Mouse (Mus musculus) myocyte (in vitro differentiated cells): ENCODE data around the gene Rpl23a. TPM values are rescaled to one million over a fixed set of nuclear protein-coding genes. Genes with fewer than 3 reads are reported as not detected.

ENCODE experiments used
- H3K27me3 ChIP-seq: one replicate; pipeline ENCODE4 v1.6.1; 2011; ENCODE audit not compliant: control insufficient read depth, insufficient read depth, insufficient read length
- H3K36me3 ChIP-seq: one replicate; pipeline ENCODE4 v1.6.1; 2011; ENCODE audit not compliant: control insufficient read depth, insufficient read depth
- H3K4me2 ChIP-seq: one replicate; pipeline ENCODE4 v1.6.1; 2011; ENCODE audit warnings: low read depth, control low read depth
- H3K4me3 ChIP-seq: one replicate; pipeline ENCODE4 v1.5.1; 2011; ENCODE audit warnings: mild to moderate bottlenecking, control low read depth, moderate library complexity
- H3K79me2 ChIP-seq: one replicate; pipeline ENCODE4 v1.6.1; 2011; ENCODE audit not compliant: control insufficient read depth, insufficient read depth
- H3ac ChIP-seq: one replicate; pipeline ENCODE4 v1.6.1; 2011; ENCODE audit not compliant: control insufficient read depth, insufficient read length
- CEBPB ChIP-seq: IDR thresholded peaks from 2 replicates; pipeline ENCODE4 v1.6.1; 2011; ENCODE audit warnings: mild to moderate bottlenecking, moderate library complexity; ENCODE audit not compliant: poor library complexity, insufficient read depth, severe bottlenecking
- E2F4 ChIP-seq: IDR thresholded peaks from one replicate; pipeline ENCODE4 v1.6.1; 2011; ENCODE audit warnings: mild to moderate bottlenecking, control low read depth, moderate library complexity; ENCODE audit not compliant: insufficient read depth
- MAX ChIP-seq: IDR thresholded peaks from one replicate; pipeline ENCODE4 v1.6.1; 2011; ENCODE audit warnings: low read depth, mild to moderate bottlenecking, control low read depth
- MYOD1 ChIP-seq, 3 experiments: IDR thresholded peaks; one replicate each; pipeline ENCODE4 v1.6.1; 2011; ENCODE audit warnings: control low read depth in 2 of 3, low read depth in 2 of 3, mild to moderate bottlenecking in 2 of 3, moderate library complexity in 1 of 3; ENCODE audit not compliant: insufficient read length in 2 of 3, control insufficient read depth in 1 of 3
- MYOG ChIP-seq, 3 experiments: IDR thresholded peaks; one replicate each; pipeline ENCODE4 v1.6.1; 2011; ENCODE audit warnings: control low read depth in 2 of 3, low read depth in 2 of 3, mild to moderate bottlenecking in 2 of 3; ENCODE audit not compliant: insufficient read length in 2 of 3, control insufficient read depth in 1 of 3, insufficient read depth in 1 of 3
- POLR2A ChIP-seq: IDR thresholded peaks from one replicate; pipeline ENCODE4 v1.6.1; 2011; ENCODE audit warnings: low read depth, mild to moderate bottlenecking, control low read depth, moderate library complexity; ENCODE audit not compliant: insufficient read length
- POLR2AphosphoS2 ChIP-seq: IDR thresholded peaks from one replicate; pipeline ENCODE4 v1.6.1; 2011; ENCODE audit warnings: low read depth, control low read depth; ENCODE audit not compliant: insufficient read length
- REST ChIP-seq: IDR thresholded peaks from one replicate; pipeline ENCODE4 v1.6.1; 2011; ENCODE audit warnings: mild to moderate bottlenecking, control low read depth, moderate library complexity; ENCODE audit not compliant: insufficient read depth, insufficient read length
- SRF ChIP-seq: IDR thresholded peaks from one replicate; pipeline ENCODE4 v1.6.1; 2011; ENCODE audit warnings: low read depth; ENCODE audit not compliant: control insufficient read depth, insufficient read length
- TCF12 ChIP-seq: IDR thresholded peaks from one replicate; pipeline ENCODE4 v1.6.1; 2011; ENCODE audit warnings: mild to moderate bottlenecking, control low read depth; ENCODE audit not compliant: poor library complexity, insufficient read depth, severe bottlenecking
- TCF3 ChIP-seq: IDR thresholded peaks from one replicate; pipeline ENCODE4 v1.6.1; 2011; ENCODE audit warnings: low read depth, control low read depth; ENCODE audit not compliant: insufficient read length
- USF1 ChIP-seq: IDR thresholded peaks from one replicate; pipeline ENCODE4 v1.6.1; 2011; ENCODE audit warnings: low read depth, mild to moderate bottlenecking, control low read depth, moderate library complexity
- polyA plus RNA-seq: library from polyadenylated mRNA; unstranded; fragments of >200 nt; fragmentation: generic; extraction: Trizol; gene quantifications from one replicate; pipeline ENCODE4 v1.2.1, GENCODE M21; 2012; ENCODE audit warnings: missing spikeins

Gene Rpl23a
- polyA plus RNA-seq, 1 experiment = 3,571 TPM

DNA sequence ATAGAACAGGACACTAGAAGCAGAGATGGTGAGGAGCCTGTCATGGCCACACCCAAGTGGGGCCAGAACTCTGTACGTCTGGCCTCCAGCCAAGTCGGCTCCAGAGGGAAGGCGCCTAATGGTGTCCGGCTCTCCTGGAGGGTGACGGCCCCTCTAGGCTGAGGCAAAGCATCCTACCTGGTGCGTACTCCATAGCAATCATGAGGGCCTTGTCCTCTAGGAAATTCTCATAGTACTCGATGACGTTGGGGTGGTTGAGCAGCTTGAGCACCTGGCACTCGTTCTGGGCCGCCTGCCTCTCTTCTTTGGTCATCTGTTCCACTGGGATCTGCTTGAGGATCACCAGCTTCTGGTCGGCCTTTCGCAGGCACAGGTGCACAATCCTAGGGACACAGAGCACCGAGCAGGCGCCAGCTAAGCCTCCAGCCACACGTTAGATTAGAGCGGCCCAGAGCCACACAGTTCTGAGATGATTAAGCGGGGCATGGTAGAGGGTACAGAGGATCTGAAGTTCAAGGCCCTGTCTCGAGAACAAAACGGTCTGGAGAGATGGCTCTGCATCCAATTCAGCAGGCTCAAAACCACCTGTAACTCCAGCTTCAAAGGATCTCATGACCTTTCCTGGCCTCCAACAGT lies 10.5 kb downstream of the Rpl23a start:
- H3K79me2 ChIP-seq = no peaks in the 10 kb centered on the region
- H3K4me3 ChIP-seq = no peak overlapping the region
- H3K36me3 ChIP-seq = no peaks in the 10 kb centered on the region
- H3ac ChIP-seq = no peak overlapping the region
- H3K27me3 ChIP-seq = no peaks in the 10 kb centered on the region
- no peak overlapping the region for H3K4me2 ChIP-seq
- TF ChIP-seq REST (no peak), TCF3 (no peak), MYOG (IDR thresholded peaks at IDR 0.05; ENCODE audit: control insufficient read depth in 1 of 3, insufficient read depth in 1 of 3, insufficient read length in 2 of 3, low read depth in 2 of 3) (peak in 1 of 3 experiments; percentile 17), E2F4 (no peak), MAX (no peak), SRF (no peak)

DNA sequence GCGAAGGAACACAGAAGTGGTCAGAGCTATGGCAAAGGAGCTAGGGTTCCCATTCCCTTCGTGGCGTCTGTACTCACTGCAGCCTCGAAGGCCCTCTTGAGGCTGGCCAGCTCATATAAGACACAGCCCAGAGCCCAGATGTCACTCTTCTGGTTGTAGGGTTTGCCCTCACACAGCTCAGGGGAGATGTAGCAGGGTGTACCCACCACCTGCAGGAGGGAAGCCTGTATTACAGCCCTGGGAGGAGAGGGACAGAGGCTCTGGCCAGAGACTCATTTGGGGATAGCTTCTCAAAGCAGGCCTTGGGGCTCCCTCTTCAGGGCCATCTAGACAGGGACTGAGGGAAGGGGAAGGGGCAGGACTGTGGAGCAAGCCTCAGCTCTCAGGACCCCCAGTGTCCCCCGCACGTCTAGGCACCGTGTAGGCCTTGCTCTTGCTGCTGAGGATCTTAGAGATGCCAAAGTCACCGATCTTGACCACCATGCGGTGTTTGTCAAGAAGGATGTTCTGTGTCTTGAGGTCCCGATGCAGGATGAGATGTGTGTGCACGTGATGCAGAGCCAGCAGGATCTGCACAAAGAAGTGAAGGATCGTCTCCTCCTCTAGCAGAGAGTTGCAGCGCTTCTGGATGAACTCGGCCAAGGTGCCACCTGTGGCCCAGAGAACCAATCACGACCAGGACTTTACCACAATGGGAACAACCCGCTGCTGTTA lies 11.2 kb downstream of the Rpl23a start:
- Histone ChIP-seq H3K36me3 (no peaks in the 10 kb centered on the region), H3ac (no peak overlapping the region), H3K27me3 (no peaks in the 10 kb centered on the region), H3K4me2 (no peak overlapping the region), H3K79me2 (no peaks in the 10 kb centered on the region), H3K4me3 (no peak overlapping the region)
- TF ChIP-seq TCF12 (no peak), USF1 (no peak), REST (no peak), MYOG (IDR thresholded peaks at IDR 0.05; ENCODE audit: control insufficient read depth in 1 of 3, insufficient read depth in 1 of 3, insufficient read length in 2 of 3, low read depth in 2 of 3) (no peak), POLR2A (no peak), SRF (no peak), POLR2AphosphoS2 (no peak), TCF3 (no peak), MAX (no peak), CEBPB (no peak), E2F4 (no peak), MYOD1 (IDR thresholded peaks at IDR 0.05; ENCODE audit: control insufficient read depth in 1 of 3, insufficient read length in 2 of 3, low read depth in 2 of 3) (no peak)

DNA sequence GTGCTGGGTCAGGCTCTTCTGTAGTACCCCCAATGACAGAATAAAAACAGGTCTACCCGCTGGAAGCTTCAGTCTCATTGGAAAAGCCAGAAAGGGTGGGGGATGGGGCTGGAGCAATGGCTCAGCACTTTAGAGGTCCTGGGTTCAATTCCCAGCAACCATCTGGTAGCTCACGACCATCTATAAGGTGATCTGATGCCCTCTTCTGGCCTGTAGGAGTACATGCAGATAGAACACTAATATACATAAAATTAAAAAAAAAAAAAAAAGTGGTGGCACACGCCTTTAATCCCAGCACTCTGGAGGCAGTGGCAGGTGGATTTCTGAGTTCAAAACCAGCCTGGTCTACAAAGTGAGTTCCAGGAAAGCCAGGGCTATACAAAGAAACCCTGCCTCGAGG lies 12.1 kb downstream of the Rpl23a start:
- H3K27me3 ChIP-seq = no peaks in the 10 kb centered on the region
- TF ChIP-seq USF1 (no peak), POLR2A (no peak), MYOG (IDR thresholded peaks at IDR 0.05; ENCODE audit: control insufficient read depth in 1 of 3, insufficient read depth in 1 of 3, insufficient read length in 2 of 3, low read depth in 2 of 3) (no peak), POLR2AphosphoS2 (no peak), MAX (no peak), MYOD1 (IDR thresholded peaks at IDR 0.05; ENCODE audit: control insufficient read depth in 1 of 3, insufficient read length in 2 of 3, low read depth in 2 of 3) (no peak), TCF12 (no peak), TCF3 (no peak), REST (no peak), CEBPB (no peak), E2F4 (no peak)

GRCm38 (mm10) chr11:78170306-78170705 lies 13.1 kb downstream of the Rpl23a start:
- no peaks in the 10 kb centered on the region for H3K36me3 ChIP-seq
- no peaks in the 10 kb centered on the region for H3K79me2 ChIP-seq
- no peak overlapping the region for H3ac ChIP-seq
- H3K4me2 ChIP-seq = no peak overlapping the region
- TF ChIP-seq CEBPB = no peak
- no peak for TF ChIP-seq TCF3
- TF ChIP-seq USF1 = no peak
- no peak for TF ChIP-seq E2F4
- TF ChIP-seq POLR2AphosphoS2 = no peak
- no peak for TF ChIP-seq POLR2A
- no peaks in the 10 kb centered on the region for H3K27me3 ChIP-seq
- H3K4me3 ChIP-seq = no peak overlapping the region

More for the DNA sequence above, 12.1 kb downstream of the Rpl23a start:
- H3ac ChIP-seq = no peak overlapping the region
- H3K36me3 ChIP-seq = no peaks in the 10 kb centered on the region
- no peaks in the 10 kb centered on the region for H3K79me2 ChIP-seq
- no peak overlapping the region for H3K4me2 ChIP-seq
- H3K4me3 ChIP-seq = no peak overlapping the region
